Mouse (Mus musculus) lung, postnatal 10 days (tissue): ENCODE results near the gene Bag5.
"Not testable (repeated sequence)": the region's sequence is repeated elsewhere in the genome, so short reads cannot be mapped to it uniquely, and the experiment has no call there.

Experiments used
- DNase-seq: peaks from one replicate; pipeline ENCODE4 v3.0.0; 2021

Bag5 gene

DNA sequence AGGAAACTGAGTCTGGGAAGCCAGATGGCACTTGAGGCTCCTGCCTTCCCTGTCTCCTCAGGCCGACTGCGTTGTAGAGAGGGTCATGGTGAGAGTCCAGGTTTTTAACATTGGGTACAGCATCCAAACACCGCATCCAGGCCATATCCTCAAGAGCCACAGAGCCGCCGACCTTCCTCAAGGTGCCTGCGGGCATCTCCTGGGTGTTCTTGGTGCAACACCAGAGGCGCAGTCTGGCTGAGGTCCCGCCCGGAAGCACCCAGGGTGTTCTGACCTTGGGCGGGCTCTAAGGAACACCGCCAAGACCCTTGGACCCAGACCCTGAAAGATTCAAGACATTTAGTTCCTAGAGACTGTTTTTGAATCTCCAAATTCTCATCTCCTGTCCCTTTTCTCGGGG lies 40.5 kb downstream of the Bag5 start:
- no peak for DNase-seq

- peak; percentile 86 for DNase-seq
Observed at GRCm38 (mm10) chr12:111672176-111672575, 40.9 kb downstream of the Bag5 start, which contains the start of gene Ckb. Gene Ckb (minus strand): TSS chr12:111672338.

GRCm38 (mm10) chr12:111671431-111671902 lies 41.6 kb downstream of the Bag5 start:
- peak; percentile 78 for DNase-seq

GRCm38 (mm10) chr12:111670976-111671375 lies 42.1 kb downstream of the Bag5 start:
- no peak for DNase-seq

DNA sequence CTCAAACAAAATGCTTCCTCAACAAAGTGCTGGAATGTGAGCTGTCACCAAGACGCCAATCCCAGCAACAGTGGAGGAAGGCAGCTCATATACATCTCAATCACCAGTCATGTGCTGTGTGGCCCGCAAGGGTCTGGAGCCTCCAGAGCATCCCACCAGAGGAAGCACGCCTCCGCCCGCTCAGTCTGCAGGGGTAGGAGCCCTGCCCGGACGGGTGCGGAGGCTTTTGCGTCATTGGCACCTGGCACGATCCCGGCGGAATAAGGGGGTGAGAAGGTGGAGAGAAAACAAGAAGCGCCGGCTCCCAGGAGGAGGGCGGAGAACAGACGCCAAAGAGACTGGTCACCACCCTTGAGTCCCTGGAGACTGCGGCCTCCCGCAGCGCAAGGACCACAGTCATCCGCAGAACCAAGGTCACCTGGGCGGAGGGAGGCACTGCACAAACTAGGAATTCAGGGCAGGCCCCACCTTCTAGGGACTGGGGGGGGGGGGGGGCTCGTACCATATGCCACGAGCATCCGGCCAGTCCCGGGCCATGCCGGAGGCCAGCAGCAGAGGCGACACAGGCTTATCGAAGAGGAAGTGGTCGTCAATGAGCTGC lies 42.6 kb downstream of the Bag5 start:
- peak; percentile 58 for DNase-seq

GRCm38 (mm10) chr12:111669961-111670360 lies 43.1 kb downstream of the Bag5 start:
- DNase-seq = no peak

DNA sequence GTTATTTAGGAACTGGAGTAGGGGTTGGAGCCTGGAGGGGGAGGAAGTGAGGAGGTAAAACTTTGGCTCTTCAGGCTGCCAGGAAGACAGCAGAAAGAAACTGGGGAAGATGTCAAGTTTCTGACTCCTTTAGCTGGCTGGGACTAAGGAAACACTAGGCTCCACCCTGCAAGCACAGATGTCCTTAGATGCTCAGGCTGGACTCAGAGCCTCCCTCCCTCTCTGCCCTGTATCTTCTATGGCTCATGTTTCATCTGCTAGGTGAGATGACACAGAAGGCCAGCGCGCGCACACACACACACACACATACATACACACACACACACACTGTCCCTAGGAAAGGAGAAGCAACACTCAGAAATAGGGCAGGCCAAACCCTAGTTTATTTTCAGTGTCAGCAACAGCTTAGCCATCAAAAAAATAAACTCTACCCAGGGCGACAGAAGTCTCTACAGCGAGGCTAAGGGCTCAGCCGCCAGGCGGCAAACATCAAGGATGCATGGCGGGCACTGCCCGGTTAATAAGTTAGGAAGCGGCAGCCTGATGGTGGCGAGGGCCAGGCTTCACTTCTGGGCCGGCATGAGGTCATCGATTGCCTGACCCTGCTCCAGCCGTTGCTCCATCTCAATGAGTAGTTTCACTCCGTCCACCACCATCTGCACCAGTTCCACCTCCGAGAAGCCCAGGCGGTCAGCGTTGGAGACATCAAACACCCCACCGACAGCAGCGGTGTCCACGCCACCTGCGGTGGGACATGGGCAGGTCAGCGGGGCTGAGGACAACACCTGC lies 43.9 kb downstream of the Bag5 start:
- DNase-seq = peak; percentile 64

GRCm38 (mm10) chr12:111668457-111668912 lies 44.6 kb downstream of the Bag5 start:
- peak; percentile 98 for DNase-seq

DNA sequence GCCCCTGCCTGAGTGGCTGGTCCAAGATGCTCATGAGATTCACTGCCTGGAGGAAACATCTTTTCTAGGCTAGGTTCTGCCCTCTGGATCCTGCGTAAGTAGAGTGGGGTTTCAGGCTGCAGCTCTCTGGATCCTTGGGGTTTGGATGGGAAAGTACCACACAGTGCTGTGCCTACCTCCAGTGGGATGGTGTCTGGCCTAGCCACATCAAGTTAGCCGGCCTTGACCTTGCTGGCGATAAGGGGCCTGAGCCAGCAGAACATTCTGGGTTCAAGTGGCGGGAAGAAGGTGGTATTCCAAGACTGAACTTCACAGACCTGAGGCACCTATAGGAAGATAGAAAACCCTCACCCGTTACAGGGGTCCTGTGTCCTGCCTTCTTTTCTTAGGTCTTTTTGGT lies 45.6 kb downstream of the Bag5 start:
- no peak for DNase-seq

- DNase-seq = no peak
Observed at GRCm38 (mm10) chr12:111666380-111666779, 46.7 kb downstream of the Bag5 start.

GRCm38 (mm10) chr12:111665041-111665880 lies 47.8 kb downstream of the Bag5 start:
- DNase-seq = peak; percentile 53

GRCm38 (mm10) chr12:111664144-111664634 lies 48.9 kb downstream of the Bag5 start:
- DNase-seq = peak; percentile 80

DNA sequence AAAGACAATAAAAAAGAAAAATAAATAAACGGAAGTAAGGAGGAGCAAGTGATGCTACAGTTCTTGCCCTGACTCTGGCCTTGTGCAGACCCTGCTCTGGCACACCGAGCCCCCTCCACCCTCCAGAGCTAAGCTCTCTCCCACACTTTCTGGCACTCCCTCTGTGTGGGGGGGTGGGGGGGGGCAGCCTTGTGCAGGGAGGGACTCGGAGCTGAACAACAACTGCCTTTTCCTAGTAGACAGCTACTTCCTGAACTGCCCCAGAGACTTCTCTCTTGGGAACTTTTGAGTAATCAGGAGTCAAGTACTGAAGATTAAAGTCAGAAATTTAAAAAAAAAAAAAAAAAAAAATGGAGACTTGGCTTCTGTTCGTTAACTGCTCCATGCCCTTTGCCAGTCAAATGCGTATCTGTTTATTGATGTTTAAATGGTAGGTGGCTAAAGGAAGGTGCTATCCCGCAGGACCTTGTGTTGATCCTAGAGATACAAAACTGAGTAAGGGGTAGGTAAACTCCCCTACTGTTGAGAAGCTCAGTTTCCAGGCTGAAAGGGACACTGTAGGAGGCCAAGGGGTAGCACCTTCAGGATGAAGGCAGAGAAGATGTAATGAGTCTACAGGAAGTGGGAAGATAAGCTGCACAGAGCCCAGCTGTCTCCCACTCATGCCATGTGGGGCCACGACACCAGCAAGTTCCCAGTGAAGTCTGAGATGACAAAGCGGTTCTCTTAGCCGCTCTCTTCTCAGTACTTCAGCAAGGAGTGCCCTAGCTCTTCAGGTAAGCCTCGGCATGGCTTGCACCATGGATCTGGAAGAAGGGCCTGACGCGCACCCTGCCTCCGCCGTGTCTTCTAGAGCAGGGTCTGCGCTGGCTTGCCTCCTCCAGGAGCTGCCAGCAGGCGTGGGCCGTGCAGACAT lies 49.6 kb downstream of the Bag5 start:
- no peak for DNase-seq

- not testable (repeated sequence) for DNase-seq
Observed at GRCm38 (mm10) chr12:111661554-111661953, 51.5 kb downstream of the Bag5 start.

- DNase-seq = no peak
Observed at GRCm38 (mm10) chr12:111660628-111661027, 52.4 kb downstream of the Bag5 start.
